Mouse (Mus musculus): ENCODE measurements around the gene Epha7. TPM values are rescaled to one million over a fixed set of nuclear protein-coding genes. Genes with fewer than 3 reads are reported as not detected.

The Epha7 gene
- total RNA-seq, 2 experiments from 2014 or later: 210 to 222 TPM

- DNase-seq (ENCODE audit: low spot score in 2 of 2): no peak
- TF ChIP-seq CTCF (conservative IDR thresholded peaks at IDR 0.05): no peak
- Histone ChIP-seq H3K27ac (no peak overlapping the region), H3K4me3 (no peak overlapping the region)
Measured at GRCm38 (mm10) chr4:28850388-28850787, 37.5 kb downstream of the Epha7 start.

GRCm38 (mm10) chr4:28862845-28863666 is 50.1 kb downstream of the Epha7 start:
- DNase-seq (ENCODE audit: low spot score in 2 of 2): no peak
- H3K27ac ChIP-seq: peak overlapping the region; percentile 58
- H3K4me3 ChIP-seq: no peak overlapping the region
- TF ChIP-seq CTCF (conservative IDR thresholded peaks at IDR 0.05): no peak

GRCm38 (mm10) chr4:28866411-28866810 is 53.5 kb downstream of the Epha7 start:
- no peak for DNase-seq (ENCODE audit: low spot score in 2 of 2)
- TF ChIP-seq CTCF (conservative IDR thresholded peaks at IDR 0.05): no peak
- no peak overlapping the region; the same call in 1 of the 2 replicates for H3K27ac ChIP-seq
- no peak overlapping the region for H3K4me3 ChIP-seq

- H3K27ac ChIP-seq: no peak overlapping the region
- no peak for TF ChIP-seq CTCF (conservative IDR thresholded peaks at IDR 0.05)
- H3K4me3 ChIP-seq: no peak overlapping the region
- DNase-seq (ENCODE audit: low spot score in 2 of 2): no peak
Measured at GRCm38 (mm10) chr4:28871615-28872014, 58.7 kb downstream of the Epha7 start.

GRCm38 (mm10) chr4:28881271-28882044 is 68.5 kb downstream of the Epha7 start:
- no peak overlapping the region for H3K27ac ChIP-seq
- TF ChIP-seq CTCF (conservative IDR thresholded peaks at IDR 0.05): no peak
- no peak overlapping the region for H3K4me3 ChIP-seq
- no peak for DNase-seq (ENCODE audit: low spot score in 2 of 2)

GRCm38 (mm10) chr4:28889630-28890029 is 76.7 kb downstream of the Epha7 start:
- H3K4me3 ChIP-seq: no peak overlapping the region
- peak; percentile 16 for TF ChIP-seq CTCF (conservative IDR thresholded peaks at IDR 0.05)
- H3K27ac ChIP-seq: peak overlapping the region; percentile 21
- DNase-seq (ENCODE audit: low spot score in 2 of 2): no peak

- H3K27ac ChIP-seq: peak overlapping the region; percentile 21
- no peak for TF ChIP-seq CTCF (conservative IDR thresholded peaks at IDR 0.05)
Measured at GRCm38 (mm10) chr4:28890102-28890501, 77.2 kb downstream of the Epha7 start.

GRCm38 (mm10) chr4:28895480-28895879 is 82.5 kb downstream of the Epha7 start:
- TF ChIP-seq CTCF (conservative IDR thresholded peaks at IDR 0.05): no peak
- no peak overlapping the region for H3K4me3 ChIP-seq
- DNase-seq (ENCODE audit: low spot score in 2 of 2): peak; percentile 59 to 81
- H3K27ac ChIP-seq: peak overlapping the region; percentile 76

More at GRCm38 (mm10) chr4:28890102-28890501, 77.2 kb downstream of the Epha7 start:
- H3K4me3 ChIP-seq: no peak overlapping the region
- no peak for DNase-seq (ENCODE audit: low spot score in 2 of 2)

GRCm38 (mm10) chr4:28899373-28899772 is 86.4 kb downstream of the Epha7 start:
- Histone ChIP-seq H3K4me3 (no peak overlapping the region), H3K27ac (no peak overlapping the region)
- DNase-seq (ENCODE audit: low spot score in 2 of 2): no peak
- TF ChIP-seq CTCF (conservative IDR thresholded peaks at IDR 0.05): no peak

- Histone ChIP-seq H3K27ac (no peak overlapping the region), H3K4me3 (no peak overlapping the region)
- TF ChIP-seq CTCF (conservative IDR thresholded peaks at IDR 0.05): no peak
- DNase-seq (ENCODE audit: low spot score in 2 of 2): no peak
Measured at GRCm38 (mm10) chr4:28899783-28900182, 86.9 kb downstream of the Epha7 start.

- Histone ChIP-seq H3K27ac (peak overlapping the region; percentile 65), H3K4me3 (no peak overlapping the region)
- TF ChIP-seq CTCF (conservative IDR thresholded peaks at IDR 0.05): no peak
- no peak for DNase-seq (ENCODE audit: low spot score in 2 of 2)
Measured at GRCm38 (mm10) chr4:28901496-28901895, 88.6 kb downstream of the Epha7 start.

- Histone ChIP-seq H3K4me3 (no peak overlapping the region), H3K27ac (peak overlapping the region; percentile 65)
- no peak for TF ChIP-seq CTCF (conservative IDR thresholded peaks at IDR 0.05)
- DNase-seq (ENCODE audit: low spot score in 2 of 2): no peak
Measured at GRCm38 (mm10) chr4:28902004-28902704, 89.2 kb downstream of the Epha7 start.

GRCm38 (mm10) chr4:28906985-28907384 is 94.1 kb downstream of the Epha7 start:
- Histone ChIP-seq H3K4me3 (no peak overlapping the region), H3K27ac (no peak overlapping the region)
- DNase-seq (ENCODE audit: low spot score in 2 of 2): no peak
- no peak for TF ChIP-seq CTCF (conservative IDR thresholded peaks at IDR 0.05)

All from layer of hippocampus, adult 2 months (tissue).